Mouse (Mus musculus): ENCODE data around the gene Lrrc61. TPM values are rescaled to one million over a fixed set of nuclear protein-coding genes. Genes with fewer than 3 reads are reported as not detected.
"Not testable (repeated sequence)": the region's sequence is repeated elsewhere in the genome, so short reads cannot be mapped to it uniquely, and the experiment has no call there.

Lrrc61 gene
- polyA plus RNA-seq (2011; ENCODE audit: insufficient read depth, insufficient read length, low replicate concordance, missing spikeins) = 2.2 and 4.9 TPM in 2 replicates

- WGBS = under 1% methylated on average over 39 of the region's 39 CpGs
- Histone ChIP-seq H3K27ac (ENCODE audit: control insufficient read depth, insufficient read depth, low read depth, low read length, poor library complexity) (peak within 1 kb of the TSS; percentile 92), H3K4me1 (ENCODE audit: control insufficient read depth, insufficient read depth, low read length) (no peaks in the 10 kb centered on the region), H3K4me3 (replicated peaks; ENCODE audit: control insufficient read depth, low read depth, low read length) (peak within 1 kb of the TSS; percentile 90)
- TF ChIP-seq CTCF (IDR thresholded peaks at IDR 0.05; ENCODE audit: control insufficient read depth, insufficient read depth, low read length) = no peak
- peak; percentile 57; the same call in 1 of the 2 replicates for TF ChIP-seq POLR2A (IDR thresholded peaks at IDR 0.05; ENCODE audit: borderline replicate concordance, control insufficient read depth, low read depth, low read length)
Measured at GRCm38 (mm10) chr6:48554280-48555103, at the start of gene Lrrc61. Lrrc61 (plus strand) TSS chr6:48554796.

DNA sequence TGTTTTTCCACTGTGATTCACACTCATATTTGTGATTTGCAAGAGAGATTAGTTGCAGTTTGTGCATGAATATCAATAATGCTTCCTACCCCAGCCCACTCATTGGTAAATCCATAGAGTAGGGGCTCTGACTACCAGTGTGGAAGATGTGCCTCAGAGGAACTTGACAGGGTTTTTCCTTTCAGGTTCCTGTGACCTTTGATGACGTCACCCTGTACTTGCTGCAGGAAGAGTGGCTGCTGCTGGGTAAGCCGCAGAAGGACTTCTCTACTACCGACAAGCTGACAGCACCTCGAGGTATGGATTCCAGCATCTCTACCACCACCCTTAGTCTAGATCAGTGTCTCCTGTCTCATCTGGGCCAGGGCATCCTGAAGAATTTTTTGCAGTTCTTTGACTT, 46.5 kb upstream of the Lrrc61 start:
- Histone ChIP-seq H3K27ac (ENCODE audit: control insufficient read depth, insufficient read depth, low read depth, low read length, poor library complexity) (no peak overlapping the region), H3K4me3 (replicated peaks; ENCODE audit: control insufficient read depth, low read depth, low read length) (no peak overlapping the region), H3K4me1 (ENCODE audit: control insufficient read depth, insufficient read depth, low read length) (no peaks in the 10 kb centered on the region)
- TF ChIP-seq CTCF (IDR thresholded peaks at IDR 0.05; ENCODE audit: control insufficient read depth, insufficient read depth, low read length) (no peak), POLR2A (IDR thresholded peaks at IDR 0.05; ENCODE audit: borderline replicate concordance, control insufficient read depth, low read depth, low read length) (no peak)
- WGBS = 61% methylated on average over 4 of the region's 4 CpGs

DNA sequence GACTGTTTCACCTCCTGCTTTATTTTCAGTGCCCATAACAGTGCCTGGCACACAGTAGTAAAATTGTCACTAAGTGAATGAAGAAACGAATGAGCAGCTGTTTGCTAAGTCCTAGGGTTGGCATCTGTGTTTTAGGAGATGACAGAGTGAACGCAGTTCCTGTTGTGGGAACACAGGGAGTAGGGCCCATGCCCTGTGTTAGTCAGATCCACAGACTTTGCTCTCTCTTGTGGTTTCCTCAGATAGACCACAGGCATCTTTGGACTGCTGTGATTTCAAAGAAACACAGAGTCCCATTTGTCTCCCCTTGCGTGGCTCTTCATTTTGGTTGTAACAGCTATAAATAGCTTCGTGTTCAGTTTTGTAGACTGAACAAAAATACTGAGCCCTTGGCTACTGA, 44.2 kb upstream of the Lrrc61 start:
- WGBS = 28% methylated on average over 4 of the region's 4 CpGs
- no peak for TF ChIP-seq CTCF (IDR thresholded peaks at IDR 0.05; ENCODE audit: control insufficient read depth, insufficient read depth, low read length)
- TF ChIP-seq POLR2A (IDR thresholded peaks at IDR 0.05; ENCODE audit: borderline replicate concordance, control insufficient read depth, low read depth, low read length) = no peak
- no peak overlapping the region for H3K27ac ChIP-seq (ENCODE audit: control insufficient read depth, insufficient read depth, low read depth, low read length, poor library complexity)
- H3K4me3 ChIP-seq (replicated peaks; ENCODE audit: control insufficient read depth, low read depth, low read length) = no peak overlapping the region
- H3K4me1 ChIP-seq (ENCODE audit: control insufficient read depth, insufficient read depth, low read length) = no peaks in the 10 kb centered on the region

DNA sequence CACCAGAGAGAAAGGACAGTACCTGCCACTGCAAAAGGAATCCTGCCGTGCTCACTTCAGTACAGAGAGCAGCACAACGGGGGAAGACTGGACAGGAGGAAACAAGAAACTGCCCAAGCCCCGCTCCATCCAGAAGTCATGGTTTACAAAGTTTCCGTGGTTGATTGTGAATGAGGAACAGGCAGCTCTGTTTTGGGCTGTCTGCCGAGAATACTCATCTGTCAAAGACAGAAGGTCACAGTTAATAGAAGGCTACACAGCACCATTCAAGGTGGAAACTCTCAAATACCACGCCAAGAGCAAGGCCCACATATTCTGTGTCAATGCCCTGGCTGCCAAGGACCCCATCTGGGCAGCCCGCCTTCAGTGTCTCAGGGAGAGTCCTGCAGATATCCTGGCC, 42.7 kb upstream of the Lrrc61 start:
- WGBS = 45% methylated on average over 7 of the region's 7 CpGs
- Histone ChIP-seq H3K4me3 (replicated peaks; ENCODE audit: control insufficient read depth, low read depth, low read length) (no peak overlapping the region), H3K4me1 (ENCODE audit: control insufficient read depth, insufficient read depth, low read length) (no peaks in the 10 kb centered on the region), H3K27ac (ENCODE audit: control insufficient read depth, insufficient read depth, low read depth, low read length, poor library complexity) (no peak overlapping the region)
- TF ChIP-seq CTCF (IDR thresholded peaks at IDR 0.05; ENCODE audit: control insufficient read depth, insufficient read depth, low read length) = no peak
- no peak for TF ChIP-seq POLR2A (IDR thresholded peaks at IDR 0.05; ENCODE audit: borderline replicate concordance, control insufficient read depth, low read depth, low read length)

DNA sequence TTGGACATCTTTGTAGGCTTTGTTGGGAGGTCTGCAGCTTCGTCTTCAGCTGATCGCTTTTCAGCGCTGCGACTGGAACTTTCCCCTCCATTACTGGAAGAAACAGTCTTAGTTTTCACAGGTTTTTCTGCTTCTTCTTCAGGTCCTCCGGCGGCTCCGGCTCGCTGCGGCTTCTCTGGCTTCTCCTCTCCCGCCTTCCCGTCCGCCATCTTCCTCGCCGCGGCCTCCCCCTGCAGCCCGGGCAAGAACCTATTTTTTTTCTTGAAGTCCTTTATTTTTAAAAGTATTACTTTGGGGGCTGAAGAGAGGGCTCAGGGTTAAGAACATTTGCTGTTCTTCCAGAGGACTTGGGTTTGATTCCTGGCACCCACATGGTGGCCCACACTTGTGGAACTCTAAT, 29.7 kb upstream of the Lrrc61 start:
- not testable (repeated sequence) for H3K27ac ChIP-seq (ENCODE audit: control insufficient read depth, insufficient read depth, low read depth, low read length, poor library complexity); H3K4me1 ChIP-seq (ENCODE audit: control insufficient read depth, insufficient read depth, low read length); H3K4me3 ChIP-seq (replicated peaks; ENCODE audit: control insufficient read depth, low read depth, low read length)
- 94% methylated on average over 16 of the region's 16 CpGs for whole genome bisulfite sequencing

GRCm38 (mm10) chr6:48527901-48528300, 26.7 kb upstream of the Lrrc61 start:
- H3K27ac ChIP-seq (ENCODE audit: control insufficient read depth, insufficient read depth, low read depth, low read length, poor library complexity) = no peak overlapping the region
- TF ChIP-seq CTCF (IDR thresholded peaks at IDR 0.05; ENCODE audit: control insufficient read depth, insufficient read depth, low read length) (no peak), POLR2A (IDR thresholded peaks at IDR 0.05; ENCODE audit: borderline replicate concordance, control insufficient read depth, low read depth, low read length) (no peak)
- no peaks in the 10 kb centered on the region for H3K4me1 ChIP-seq (ENCODE audit: control insufficient read depth, insufficient read depth, low read length)
- no peak overlapping the region for H3K4me3 ChIP-seq (replicated peaks; ENCODE audit: control insufficient read depth, low read depth, low read length)
- 84% methylated on average over 9 of the region's 9 CpGs for WGBS

GRCm38 (mm10) chr6:48529261-48529660, 25.3 kb upstream of the Lrrc61 start:
- TF ChIP-seq POLR2A (IDR thresholded peaks at IDR 0.05; ENCODE audit: borderline replicate concordance, control insufficient read depth, low read depth, low read length) (no peak), CTCF (IDR thresholded peaks at IDR 0.05; ENCODE audit: control insufficient read depth, insufficient read depth, low read length) (peak; percentile 9; the same call in 1 of the 2 replicates)
- no peak overlapping the region for H3K4me3 ChIP-seq (replicated peaks; ENCODE audit: control insufficient read depth, low read depth, low read length)
- no peak overlapping the region for H3K27ac ChIP-seq (ENCODE audit: control insufficient read depth, insufficient read depth, low read depth, low read length, poor library complexity)
- WGBS = 40% methylated on average over 14 of the region's 14 CpGs
- no peaks in the 10 kb centered on the region for H3K4me1 ChIP-seq (ENCODE audit: control insufficient read depth, insufficient read depth, low read length)

- no peak overlapping the region for H3K27ac ChIP-seq (ENCODE audit: control insufficient read depth, insufficient read depth, low read depth, low read length, poor library complexity)
- TF ChIP-seq CTCF (IDR thresholded peaks at IDR 0.05; ENCODE audit: control insufficient read depth, insufficient read depth, low read length) (no peak), POLR2A (IDR thresholded peaks at IDR 0.05; ENCODE audit: borderline replicate concordance, control insufficient read depth, low read depth, low read length) (no peak)
- 68% methylated on average over 16 of the region's 16 CpGs for WGBS
- H3K4me3 ChIP-seq (replicated peaks; ENCODE audit: control insufficient read depth, low read depth, low read length) = no peak overlapping the region
- H3K4me1 ChIP-seq (ENCODE audit: control insufficient read depth, insufficient read depth, low read length) = no peaks in the 10 kb centered on the region
Measured at GRCm38 (mm10) chr6:48529871-48530440, 24.6 kb upstream of the Lrrc61 start.

Data from bone marrow, adult 2 months (tissue).